Mouse (Mus musculus) embryo, embryonic 11 days (tissue): ENCODE data around the gene Zfp420.
A peak's percentile ranks its signal among the peaks of the same experiment; 100 is the strongest.
"Not testable (repeated sequence)": the region's sequence is repeated elsewhere in the genome, so short reads cannot be mapped to it uniquely, and the experiment has no call there.

ENCODE experiments used
- DNase-seq: peaks from one replicate; pipeline ENCODE4 v3.0.0-alpha.2; 2015

Zfp420 gene

GRCm38 (mm10) chr7:29859532-29860517 is at the start of gene Zfp420:
Gene Zfp420, plus strand, starts transcription at chr7:29859979.
- DNase-seq, result peak; percentile 93

- no peak for DNase-seq
Observed at GRCm38 (mm10) chr7:29812244-29812643, 47.5 kb upstream of the Zfp420 start.

DNA sequence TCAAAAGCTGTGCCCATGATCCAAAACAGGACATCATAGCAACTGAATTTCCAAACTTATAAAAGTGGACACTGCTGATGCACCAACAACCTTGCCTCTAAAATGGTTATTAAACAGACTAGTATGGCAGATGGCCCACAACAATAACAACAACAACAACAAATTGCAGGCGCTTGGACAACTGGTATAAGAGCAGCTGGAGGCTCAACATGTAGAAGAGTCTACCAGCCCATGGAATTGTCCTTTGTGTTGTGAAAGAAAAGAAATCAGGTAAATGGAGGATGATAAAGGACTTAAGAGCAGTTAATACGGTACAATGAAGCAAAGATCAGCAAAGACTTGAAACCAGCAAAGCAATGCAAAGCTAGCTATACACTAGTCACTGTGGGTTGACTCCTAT is 45.4 kb upstream of the Zfp420 start:
- no peak for DNase-seq

GRCm38 (mm10) chr7:29815061-29815784 is 44.6 kb upstream of the Zfp420 start:
- peak; percentile 6 for DNase-seq

DNA sequence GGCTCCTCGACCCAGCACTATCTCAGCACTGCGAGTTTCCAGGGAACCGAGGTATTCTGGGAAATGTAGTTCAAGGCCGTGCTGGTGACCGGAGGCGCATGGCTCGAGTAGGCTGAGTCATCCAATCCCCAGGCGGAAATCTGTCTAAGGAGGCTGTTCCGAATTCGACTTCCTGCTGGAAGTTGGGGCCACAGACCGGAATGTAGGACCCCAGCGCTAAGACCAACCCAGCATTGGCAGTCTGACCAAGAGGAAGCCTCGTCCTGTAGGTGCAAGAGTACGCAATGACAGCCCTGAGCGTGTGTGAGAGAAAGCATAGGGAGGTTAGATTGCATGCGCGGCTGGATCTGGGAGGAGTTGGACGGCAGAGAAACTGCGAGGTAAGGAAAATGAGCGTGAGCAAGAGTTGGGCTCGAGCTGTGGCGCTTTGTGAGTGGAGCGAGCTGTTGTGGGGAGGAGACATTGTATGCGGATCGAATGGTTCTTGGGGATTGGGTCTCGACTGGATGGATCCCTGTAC is 43.8 kb upstream of the Zfp420 start, which contains the start of gene Zfp790:
Gene Zfp790, plus strand, starts transcription at position 205 of the 520 bp plus-strand sequence.
- peak; percentile 96 for DNase-seq

- DNase-seq, result peak; percentile 90
Observed at GRCm38 (mm10) chr7:29818619-29819254, 41.0 kb upstream of the Zfp420 start.

GRCm38 (mm10) chr7:29828001-29828400 is 31.8 kb upstream of the Zfp420 start:
- DNase-seq, result no peak

DNA sequence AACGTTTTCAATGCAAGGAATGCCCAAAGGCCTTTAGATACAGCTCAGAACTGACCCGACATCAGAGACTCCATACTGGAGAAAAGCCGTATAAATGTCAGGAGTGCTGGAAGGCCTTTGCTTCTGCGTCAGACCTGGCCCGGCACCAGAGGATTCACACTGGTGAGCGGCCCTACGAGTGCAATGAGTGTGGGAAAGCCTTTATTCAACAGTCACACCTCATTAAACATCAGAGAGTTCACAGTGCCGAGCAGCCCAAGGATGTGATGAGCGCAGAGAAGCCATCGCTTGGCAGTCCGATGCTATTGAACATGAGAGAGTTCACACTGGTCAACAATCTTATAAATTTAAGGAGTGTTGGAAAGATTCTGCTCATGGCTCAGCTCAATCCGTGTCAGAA is 30.0 kb upstream of the Zfp420 start:
- DNase-seq, result no peak

DNA sequence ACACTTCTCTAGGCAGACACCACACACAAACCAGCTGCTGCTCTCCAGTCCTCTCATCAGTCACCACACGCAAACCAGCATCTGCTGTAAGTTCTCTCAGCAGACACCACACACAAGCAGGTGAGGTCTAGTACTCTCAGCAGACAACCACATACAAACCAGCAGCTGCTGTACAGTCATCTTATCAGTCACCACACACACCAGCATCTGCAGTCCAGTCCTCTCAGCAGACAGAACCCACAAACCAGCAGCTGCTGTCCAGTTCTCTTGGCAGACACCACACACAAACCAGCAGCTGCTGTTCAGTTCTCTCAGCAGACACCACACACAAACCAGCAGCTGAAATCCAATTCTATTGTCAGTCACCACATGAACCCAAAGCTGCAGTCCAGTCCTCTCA is 23.0 kb upstream of the Zfp420 start:
- no peak for DNase-seq

GRCm38 (mm10) chr7:29839256-29839655 is 20.5 kb upstream of the Zfp420 start:
- DNase-seq, result no peak

DNA sequence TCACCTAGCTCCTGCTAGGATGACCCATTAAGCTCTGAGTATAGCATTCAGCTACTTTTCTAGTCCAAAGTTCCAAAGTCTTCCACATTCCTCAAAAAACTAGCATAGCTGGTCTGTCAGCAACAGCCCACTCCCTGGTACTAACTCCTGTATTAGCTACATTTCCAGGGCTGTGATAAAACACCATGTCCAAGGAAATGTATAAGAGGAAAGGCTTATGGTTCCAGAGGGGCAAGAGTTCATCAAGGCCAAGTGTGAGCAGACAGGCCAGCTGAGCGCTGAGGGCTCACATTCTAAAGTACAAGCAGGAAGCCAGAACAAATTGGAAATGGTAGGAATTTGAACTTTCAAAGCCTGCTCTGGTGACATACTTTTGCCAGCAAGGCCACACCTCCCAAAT is 17.7 kb upstream of the Zfp420 start:
- DNase-seq, result no peak

DNA sequence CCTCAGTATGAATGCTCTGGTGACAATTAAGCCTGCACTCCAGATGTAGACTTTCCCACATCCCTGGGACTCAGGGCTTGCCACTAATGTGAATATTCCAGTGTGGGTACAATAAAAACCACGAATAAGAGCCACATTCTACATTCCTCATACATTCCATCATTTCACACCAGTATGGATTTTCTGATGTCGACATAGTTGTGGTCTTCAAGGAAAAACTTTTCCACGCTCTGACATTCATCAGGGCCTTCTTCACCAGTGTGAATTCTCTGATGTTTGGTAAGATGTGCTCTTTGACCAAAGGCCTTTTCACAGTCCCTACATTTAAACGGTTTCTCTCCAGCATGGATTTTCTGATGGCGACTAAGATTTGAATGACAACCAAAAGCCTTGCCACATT is 15.2 kb upstream of the Zfp420 start:
- no peak for DNase-seq

- DNase-seq, result no peak
Observed at GRCm38 (mm10) chr7:29852831-29853218, 7.0 kb upstream of the Zfp420 start.

DNA sequence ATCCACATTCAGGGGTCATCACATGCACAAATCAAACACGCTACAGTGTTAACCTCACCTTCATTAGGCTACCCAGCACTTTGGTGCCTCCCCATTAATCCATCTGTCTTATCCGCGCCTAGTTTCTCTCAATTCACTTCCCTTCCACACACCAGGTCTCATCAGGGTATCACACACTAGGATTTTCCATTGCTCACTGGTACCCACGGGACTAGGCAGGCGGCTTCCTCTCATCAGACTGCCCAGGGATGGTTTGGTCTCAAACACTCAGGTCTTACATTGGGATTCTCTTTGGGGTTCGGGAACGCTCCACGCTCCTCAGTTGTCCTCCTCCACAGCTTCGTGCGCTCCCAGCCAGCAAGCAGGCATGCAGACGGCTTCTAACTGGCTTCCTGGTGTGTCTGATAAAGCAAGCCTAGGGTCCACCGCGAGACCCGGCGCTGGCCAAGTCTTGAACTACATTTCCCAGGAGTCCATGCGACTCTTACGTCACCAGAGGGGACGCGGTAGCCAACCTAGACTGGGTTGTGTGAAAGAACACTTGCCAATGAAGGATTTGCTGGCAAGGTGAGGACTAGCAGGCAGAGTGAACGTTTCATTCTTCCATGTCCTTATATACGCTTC is 6.4 kb upstream of the Zfp420 start, which contains the start of gene Zfp940:
Gene Zfp940, minus strand, starts transcription at position 451 of the 624 bp plus-strand sequence.
- DNase-seq, result peak; percentile 95

GRCm38 (mm10) chr7:29861660-29862059 is 1.9 kb downstream of the Zfp420 start:
- DNase-seq, result peak; percentile 3

DNA sequence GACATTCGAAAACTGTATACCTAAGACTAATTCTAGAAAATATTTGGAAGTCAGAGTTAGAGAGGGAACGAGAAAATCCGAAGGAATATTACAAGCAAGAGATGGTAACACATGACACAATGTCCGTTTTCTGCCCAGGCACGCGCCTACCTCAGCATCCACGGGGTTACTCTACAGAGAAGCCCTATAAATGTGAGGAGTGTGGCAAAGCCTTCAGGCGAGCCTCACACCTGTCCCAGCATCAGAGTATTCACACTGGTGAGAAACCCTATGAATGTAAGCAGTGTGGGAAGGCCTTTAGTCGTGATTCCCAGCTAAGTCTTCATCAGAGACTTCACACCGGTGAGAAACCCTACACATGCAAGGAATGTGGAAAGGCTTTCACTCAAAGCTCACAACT is 14.5 kb downstream of the Zfp420 start:
- DNase-seq, result no peak

DNA sequence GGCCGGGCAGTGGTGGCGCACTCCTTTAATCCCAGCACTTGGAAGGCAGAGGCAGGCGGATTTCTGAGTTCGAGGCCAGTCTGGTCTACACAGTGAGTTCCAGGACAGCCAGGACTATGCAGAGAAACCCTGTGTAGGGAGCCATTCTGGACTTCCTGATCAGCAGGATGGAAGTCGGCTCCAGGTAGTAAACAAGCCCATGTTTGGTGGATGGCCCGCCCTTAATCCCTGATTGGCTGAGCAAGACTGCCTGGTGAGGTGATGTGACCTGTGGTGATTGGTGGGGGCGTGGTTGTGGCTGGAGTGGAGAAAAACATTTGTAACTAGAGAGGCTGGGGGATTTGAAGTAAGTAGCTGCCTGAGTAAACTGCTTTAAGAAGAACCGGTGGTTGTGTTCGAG is 17.8 kb downstream of the Zfp420 start:
- DNase-seq, result not testable (repeated sequence)

DNA sequence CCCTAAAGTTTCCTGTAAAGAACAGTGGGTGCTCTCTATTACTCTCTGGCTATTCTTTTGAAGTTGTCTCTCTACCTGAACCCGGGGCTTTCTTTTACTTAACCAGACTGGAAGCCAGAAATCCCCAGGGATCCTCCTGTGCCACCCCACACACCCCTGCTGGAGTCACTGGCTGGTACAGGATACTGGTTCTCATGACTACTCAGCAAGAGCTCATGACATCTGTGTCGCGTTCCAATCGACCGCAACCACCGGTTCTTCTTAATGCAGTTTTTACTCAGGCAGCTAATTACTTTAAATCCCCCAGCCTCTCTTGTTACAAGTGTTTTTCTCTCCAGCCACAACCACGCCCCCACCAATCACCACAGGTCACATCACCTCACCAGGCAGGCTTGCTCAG is 20.3 kb downstream of the Zfp420 start:
- no peak for DNase-seq

DNA sequence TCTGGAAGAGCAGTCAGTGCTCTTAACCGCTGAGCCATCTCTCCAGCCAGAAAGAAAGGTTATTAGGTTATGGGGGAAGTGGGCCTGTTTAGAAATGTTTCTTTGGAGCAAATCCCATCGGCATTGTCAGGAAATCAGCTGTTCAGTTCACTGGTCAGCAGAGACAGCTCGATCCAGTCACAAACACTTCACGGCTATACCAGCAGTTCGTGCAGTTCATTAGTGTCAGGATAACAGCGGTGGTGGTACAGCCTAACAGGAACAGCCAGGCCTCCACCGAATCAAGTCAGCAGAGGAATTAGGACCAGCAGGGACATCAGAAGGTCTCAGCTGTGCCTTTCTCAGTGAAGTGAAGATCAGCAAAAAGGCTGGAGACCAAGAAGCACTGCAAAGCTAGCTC is 21.1 kb downstream of the Zfp420 start:
- DNase-seq, result no peak

GRCm38 (mm10) chr7:29890501-29890900 is 30.7 kb downstream of the Zfp420 start:
- no peak for DNase-seq

DNA sequence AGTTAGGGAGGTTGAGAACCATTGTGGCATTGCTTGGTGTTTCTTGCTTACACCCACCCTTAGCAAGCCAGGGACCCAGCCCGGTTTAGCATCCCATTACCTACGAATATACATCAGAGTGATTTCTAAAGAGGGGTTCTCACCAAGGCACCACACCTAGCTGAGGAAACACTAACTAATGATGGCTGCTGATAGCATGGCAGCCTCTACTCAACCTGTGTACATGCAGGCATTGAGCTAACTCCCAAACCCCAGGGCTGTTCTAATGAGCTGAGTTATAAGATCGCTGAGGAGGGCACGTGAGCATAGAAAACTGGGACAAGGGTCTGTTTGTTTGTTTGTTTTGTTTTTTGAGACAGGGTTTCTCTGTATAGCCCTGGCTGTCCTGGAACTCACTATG is 33.0 kb downstream of the Zfp420 start:
- no peak for DNase-seq

- DNase-seq, result no peak
Observed at GRCm38 (mm10) chr7:29898351-29898750, 38.6 kb downstream of the Zfp420 start.

DNA sequence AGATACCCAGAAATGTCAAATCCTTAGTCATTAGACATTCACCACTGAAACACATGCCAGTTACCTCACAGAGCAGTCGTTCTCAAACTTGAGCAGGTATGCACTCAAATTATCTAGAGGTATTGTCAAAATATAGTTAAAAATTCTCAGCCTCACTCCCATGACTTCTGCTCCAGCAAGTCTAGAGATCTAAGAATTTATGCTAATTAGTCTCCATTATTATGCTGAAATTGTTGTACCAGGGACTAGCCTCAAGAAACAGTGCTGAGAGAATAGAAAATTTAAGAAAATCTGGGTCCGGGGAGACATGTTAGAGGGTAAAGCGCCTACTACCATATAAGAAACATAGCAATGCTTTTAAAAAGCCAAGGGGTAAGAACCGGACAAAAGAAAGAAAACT is 44.3 kb downstream of the Zfp420 start:
- DNase-seq, result no peak
